Mouse (Mus musculus) erythroblast, embryonic 14.5 days (primary cell): Measurements from ENCODE around the gene Hoxb6. TPM values are rescaled to one million over a fixed set of nuclear protein-coding genes. Genes with fewer than 3 reads are reported as not detected.

ENCODE experiments used
- H3K27me3 ChIP-seq: 2 replicates; pipeline ENCODE4 v1.6.1; 2012; ENCODE audit warnings: inconsistent platforms; ENCODE audit not compliant: control insufficient read depth
- H3K36me3 ChIP-seq: 2 replicates; pipeline ENCODE4 v1.6.1; 2012; ENCODE audit warnings: mild to moderate bottlenecking, inconsistent platforms; ENCODE audit not compliant: control insufficient read depth
- H3K4me1 ChIP-seq: 2 replicates; pipeline ENCODE4 v1.6.1; 2012; ENCODE audit warnings: inconsistent platforms; ENCODE audit not compliant: control insufficient read depth
- H3K4me3 ChIP-seq: replicated peaks from 2 replicates; pipeline ENCODE3; 2012; ENCODE audit warnings: moderate library complexity, mild to moderate bottlenecking, inconsistent platforms
- H3K9me3 ChIP-seq: 2 replicates; pipeline ENCODE4 v1.6.1; 2012; ENCODE audit warnings: low read length, inconsistent platforms, mixed read lengths; ENCODE audit not compliant: control insufficient read depth
- GATA1 ChIP-seq: IDR thresholded peaks from 2 replicates; pipeline ENCODE4 v1.6.1; 2012; ENCODE audit warnings: low read length, inconsistent platforms, mixed read lengths
- TAL1 ChIP-seq: IDR thresholded peaks from 3 replicates; pipeline ENCODE4 v1.6.1; 2012; ENCODE audit warnings: low read length, inconsistent platforms, mixed read lengths
- polyA plus RNA-seq: library from polyadenylated mRNA; stranded (reverse); fragments of >175 nt; gene quantifications from 2 replicates; pipeline ENCODE4 v1.2.3, GENCODE M21; 2012

Hoxb6 gene
- polyA plus RNA-seq, 1 experiment = not detected

DNA sequence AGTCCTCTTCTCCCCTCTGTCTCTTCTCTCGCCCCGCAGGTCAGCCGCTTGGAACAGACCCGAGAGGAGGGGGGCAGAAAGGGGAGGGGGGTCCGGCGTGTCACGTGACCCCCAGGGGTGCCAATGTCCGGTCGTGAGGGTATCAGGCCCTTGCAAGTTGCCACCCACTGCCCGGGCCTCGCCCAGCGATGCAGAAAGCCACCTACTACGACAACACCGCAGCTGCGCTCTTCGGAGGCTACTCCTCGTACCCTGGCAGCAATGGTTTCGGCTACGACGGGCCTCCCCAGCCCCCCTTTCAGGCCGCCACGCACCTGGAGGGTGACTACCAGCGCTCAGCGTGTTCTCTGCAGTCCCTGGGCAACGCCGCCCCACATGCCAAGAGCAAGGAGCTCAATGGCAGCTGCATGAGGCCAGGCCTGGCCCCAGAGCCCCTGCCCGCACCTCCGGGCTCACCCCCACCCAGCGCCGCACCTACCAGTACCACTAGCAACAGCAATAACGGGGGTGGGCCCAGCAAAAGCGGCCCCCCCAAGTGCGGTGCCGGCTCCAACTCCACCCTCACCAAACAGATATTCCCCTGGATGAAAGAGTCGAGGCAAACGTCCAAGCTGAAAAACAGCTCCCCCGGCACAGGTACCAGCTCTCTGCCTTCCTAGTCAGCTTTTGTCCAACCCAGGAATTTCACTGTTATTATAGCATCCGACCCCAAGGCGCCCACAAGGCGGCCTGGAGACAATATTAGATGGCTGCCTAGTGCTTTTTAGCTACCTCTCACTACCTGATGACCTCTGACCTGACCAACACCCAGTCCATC is 52.0 kb downstream of the Hoxb6 start:
- TF ChIP-seq GATA1 = no peak
- no peak for TF ChIP-seq TAL1
- H3K9me3 ChIP-seq = no peaks in the 10 kb centered on the region
- no peak overlapping the region for H3K4me3 ChIP-seq
- H3K4me1 ChIP-seq = no peaks in the 10 kb centered on the region
- H3K27me3 ChIP-seq = peaks cover 98% of the 10 kb centered on the region
- no peaks in the 10 kb centered on the region for H3K36me3 ChIP-seq

GRCm38 (mm10) chr11:96344878-96345159 is 52.5 kb downstream of the Hoxb6 start:
- H3K27me3 ChIP-seq = peaks cover 98% of the 10 kb centered on the region
- no peaks in the 10 kb centered on the region for H3K9me3 ChIP-seq
- H3K4me1 ChIP-seq = no peaks in the 10 kb centered on the region
- TF ChIP-seq GATA1 (no peak), TAL1 (no peak)
- no peak overlapping the region for H3K4me3 ChIP-seq
- no peaks in the 10 kb centered on the region for H3K36me3 ChIP-seq

GRCm38 (mm10) chr11:96345220-96345892 is 53.1 kb downstream of the Hoxb6 start:
- no peak overlapping the region for H3K4me3 ChIP-seq
- H3K4me1 ChIP-seq = no peaks in the 10 kb centered on the region
- H3K9me3 ChIP-seq = no peaks in the 10 kb centered on the region
- H3K27me3 ChIP-seq = peaks cover 98% of the 10 kb centered on the region
- no peaks in the 10 kb centered on the region for H3K36me3 ChIP-seq
- TF ChIP-seq TAL1 = no peak
- no peak for TF ChIP-seq GATA1

DNA sequence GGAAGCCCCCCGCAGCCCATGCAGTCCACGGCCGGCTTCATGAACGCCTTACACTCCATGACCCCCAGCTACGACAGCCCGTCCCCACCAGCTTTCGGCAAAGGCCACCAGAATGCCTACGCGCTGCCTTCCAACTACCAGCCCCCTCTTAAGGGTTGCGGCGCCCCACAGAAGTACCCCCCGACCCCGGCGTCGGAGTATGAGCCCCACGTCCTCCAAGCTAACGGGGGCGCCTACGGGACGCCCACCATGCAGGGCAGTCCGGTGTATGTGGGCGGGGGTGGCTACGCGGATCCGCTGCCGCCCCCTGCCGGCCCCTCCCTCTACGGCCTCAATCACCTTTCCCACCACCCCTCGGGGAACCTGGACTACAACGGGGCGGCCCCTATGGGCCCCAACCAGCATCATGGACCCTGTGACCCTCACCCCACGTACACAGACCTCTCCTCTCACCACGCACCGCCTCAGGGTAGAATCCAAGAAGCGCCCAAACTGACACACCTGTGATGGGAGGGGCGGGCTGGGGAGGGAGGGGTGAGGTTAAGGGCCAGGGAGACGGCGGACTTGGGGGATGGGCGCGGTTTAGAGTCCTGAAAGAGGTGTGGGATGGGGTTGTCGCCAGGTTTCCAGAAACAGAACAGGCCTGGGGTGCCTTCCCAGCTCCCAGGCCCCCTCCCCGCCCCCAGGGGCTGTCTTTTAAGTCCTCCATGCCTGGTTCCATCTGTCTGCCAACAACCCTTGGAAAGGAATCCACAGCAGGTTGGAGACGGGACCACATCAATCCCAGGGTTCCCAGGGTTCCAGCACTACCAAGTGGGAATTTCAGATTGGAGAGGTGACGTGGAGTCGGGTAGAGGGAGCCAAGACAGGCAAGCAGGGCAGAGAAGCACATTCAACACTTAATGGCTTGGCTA is 53.9 kb downstream of the Hoxb6 start:
- TF ChIP-seq GATA1 = no peak
- no peak for TF ChIP-seq TAL1
- H3K27me3 ChIP-seq = peaks cover 98% of the 10 kb centered on the region
- no peaks in the 10 kb centered on the region for H3K36me3 ChIP-seq
- no peaks in the 10 kb centered on the region for H3K9me3 ChIP-seq
- no peak overlapping the region for H3K4me3 ChIP-seq
- H3K4me1 ChIP-seq = no peaks in the 10 kb centered on the region

DNA sequence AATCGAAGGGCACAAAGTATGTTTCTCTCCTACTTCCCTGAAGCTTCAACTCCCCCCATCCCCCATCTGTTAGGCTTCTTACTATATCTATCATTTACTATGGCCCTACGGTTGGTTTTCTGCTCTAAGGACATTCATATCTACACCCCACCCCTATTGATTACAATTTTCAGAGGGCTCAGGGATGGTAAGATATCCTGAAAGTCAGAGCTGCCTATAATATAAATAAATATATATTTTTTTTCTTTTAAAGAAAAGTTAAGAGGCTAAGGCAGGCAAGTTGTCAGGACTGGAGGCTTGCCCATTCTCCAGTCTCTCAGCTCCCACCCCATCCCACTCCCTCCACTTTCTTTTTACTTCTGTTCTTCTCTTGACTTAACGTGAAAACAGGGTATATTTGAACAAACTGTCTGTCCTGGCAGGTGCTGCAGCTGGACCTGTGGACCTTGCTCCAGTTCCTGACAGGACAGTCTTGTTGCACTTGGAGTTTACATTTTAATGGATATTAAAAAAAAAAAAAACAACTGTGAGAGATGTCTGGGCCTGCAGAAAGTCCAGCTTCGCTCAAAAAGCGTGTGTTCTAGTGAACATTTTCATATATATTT is 54.7 kb downstream of the Hoxb6 start:
- TF ChIP-seq TAL1 (no peak), GATA1 (no peak)
- Histone ChIP-seq H3K9me3 (no peaks in the 10 kb centered on the region), H3K27me3 (peaks cover 98% of the 10 kb centered on the region), H3K4me3 (no peak overlapping the region), H3K4me1 (no peaks in the 10 kb centered on the region), H3K36me3 (no peaks in the 10 kb centered on the region)

GRCm38 (mm10) chr11:96347717-96348116 is 55.4 kb downstream of the Hoxb6 start:
- H3K4me3 ChIP-seq = no peak overlapping the region
- H3K27me3 ChIP-seq = peaks cover 98% of the 10 kb centered on the region
- no peaks in the 10 kb centered on the region for H3K4me1 ChIP-seq
- no peaks in the 10 kb centered on the region for H3K9me3 ChIP-seq
- H3K36me3 ChIP-seq = no peaks in the 10 kb centered on the region
- TF ChIP-seq GATA1 = no peak
- no peak for TF ChIP-seq TAL1

- Histone ChIP-seq H3K27me3 (peaks cover 98% of the 10 kb centered on the region), H3K4me1 (no peaks in the 10 kb centered on the region), H3K9me3 (no peaks in the 10 kb centered on the region), H3K4me3 (no peak overlapping the region), H3K36me3 (no peaks in the 10 kb centered on the region)
- TF ChIP-seq GATA1 = no peak
- TF ChIP-seq TAL1 = no peak
Observed at GRCm38 (mm10) chr11:96348141-96348928, 56.1 kb downstream of the Hoxb6 start.

GRCm38 (mm10) chr11:96348988-96349387 is 56.7 kb downstream of the Hoxb6 start:
- Histone ChIP-seq H3K4me3 (no peak overlapping the region), H3K4me1 (no peaks in the 10 kb centered on the region), H3K36me3 (no peaks in the 10 kb centered on the region), H3K9me3 (no peaks in the 10 kb centered on the region), H3K27me3 (peaks cover 98% of the 10 kb centered on the region)
- TF ChIP-seq GATA1 (no peak), TAL1 (no peak)
